Mouse (Mus musculus) heart, postnatal 0 days (tissue): Measurements from ENCODE around the gene Slco1a6. TPM values are rescaled to one million over a fixed set of nuclear protein-coding genes. Genes with fewer than 3 reads are reported as not detected.
"Not testable (repeated sequence)": the region's sequence is repeated elsewhere in the genome, so short reads cannot be mapped to it uniquely, and the experiment has no call there.

ENCODE experiments used
- ATAC-seq: fragments of 200-750 bp; cut with Nextera tagmentation; 2 replicates; pipeline ENCODE4 v1.8.0; 2017; ENCODE audit warnings: low read depth, moderate number of reproducible peaks, moderate library complexity; ENCODE audit not compliant: insufficient read depth
- DNase-seq: peaks from one replicate; pipeline ENCODE4 v3.0.0-alpha.2; 2016; ENCODE audit warnings: low spot score
- H3K27ac ChIP-seq: fragments of 300-500 bp; sonication (generic); 2 replicates; pipeline ENCODE4 v1.5.1; 2014; ENCODE audit warnings: low read depth, mild to moderate bottlenecking
- H3K27me3 ChIP-seq: fragments of 300-500 bp; sonication (generic); 2 replicates; pipeline ENCODE4 v1.6.1; 2014; ENCODE audit warnings: low read length, mixed read lengths; ENCODE audit not compliant: control insufficient read depth, insufficient read depth
- H3K36me3 ChIP-seq: fragments of 300-500 bp; sonication (generic); replicated peaks from 2 replicates; pipeline ENCODE4 v1.6.1; 2014; ENCODE audit warnings: low read length, mixed read lengths; ENCODE audit not compliant: control insufficient read depth, insufficient read depth
- H3K4me1 ChIP-seq: fragments of 300-500 bp; sonication (generic); 2 replicates; pipeline ENCODE4 v1.6.1; 2014; ENCODE audit warnings: antibody characterized with exemption; ENCODE audit not compliant: control insufficient read depth, insufficient read depth
- H3K4me2 ChIP-seq: fragments of 300-500 bp; sonication (generic); 2 replicates; pipeline ENCODE4 v1.6.1; 2014; ENCODE audit warnings: low read depth, mild to moderate bottlenecking, low read length, moderate library complexity
- H3K4me3 ChIP-seq: fragments of 300-500 bp; sonication (generic); 2 replicates; pipeline ENCODE4 v1.5.1; 2014; ENCODE audit warnings: low read depth, low read length
- H3K9ac ChIP-seq: fragments of 300-500 bp; sonication (generic); replicated peaks from 2 replicates; pipeline ENCODE4 v1.6.1; 2014; ENCODE audit warnings: low read depth, low read length, mixed read lengths
- H3K9me3 ChIP-seq: fragments of 300-500 bp; sonication (generic); replicated peaks from 2 replicates; pipeline ENCODE4 v1.6.1; 2016; ENCODE audit warnings: low read length; ENCODE audit not compliant: control insufficient read depth
- CTCF ChIP-seq: IDR thresholded peaks from 2 replicates; pipeline ENCODE4 v1.5.1; 2016; ENCODE audit warnings: antibody characterized with exemption, control low read depth, low read depth
- EP300 ChIP-seq: IDR thresholded peaks from 2 replicates; pipeline ENCODE4 v1.6.1; 2016; ENCODE audit warnings: antibody characterized with exemption, low read depth
- WGBS: fragments of 180-500 bp; shearing (Covaris S2); extraction: QIAGEN DNeasy Blood & Tissue Kit; methylation state at CpG from one replicate; pipeline ENCODE4 v1.1.7; 2014; 5-methylcytosine and 5-hydroxymethylcytosine counted together
- polyA plus RNA-seq: library from polyadenylated mRNA; unstranded; fragments of >200 nt; fragmentation: Nextera tagmentation; extraction: Ambion mirVana; gene quantifications from 2 replicates; pipeline ENCODE4 v1.2.1, GENCODE M21; 2015
- total RNA-seq: library from RNA; depleted of rRNA; stranded (reverse); fragments of >200 nt; gene quantifications from 2 replicates; pipeline ENCODE4 v1.2.3, GENCODE M21; 2014; ENCODE audit warnings: low replicate concordance; rRNA removed

Slco1a6 gene
- total RNA-seq (not detected in 2 replicates), polyA plus RNA-seq (0.69 TPM in 1 of 2 replicates, not detected in the other)

- Histone ChIP-seq H3K27me3 (no peaks in the 10 kb centered on the region), H3K4me2 (no peak within 1 kb of the TSS), H3K4me1 (no peaks in the 10 kb centered on the region), H3K9ac (no peak within 1 kb of the TSS), H3K4me3 (no peak within 1 kb of the TSS), H3K36me3 (no peaks in the 10 kb centered on the region), H3K27ac (no peak within 1 kb of the TSS), H3K9me3 (no peaks in the 10 kb centered on the region)
- DNase-seq (no peak), ATAC-seq (no peak)
- no peak for TF ChIP-seq EP300
- no peak for TF ChIP-seq CTCF
- 79% methylated on average over 4 of the region's 4 CpGs for WGBS
Measured at GRCm38 (mm10) chr6:142208421-142208820, at the start of gene Slco1a6. Gene Slco1a6 (minus strand): TSS chr6:142208521.

DNA sequence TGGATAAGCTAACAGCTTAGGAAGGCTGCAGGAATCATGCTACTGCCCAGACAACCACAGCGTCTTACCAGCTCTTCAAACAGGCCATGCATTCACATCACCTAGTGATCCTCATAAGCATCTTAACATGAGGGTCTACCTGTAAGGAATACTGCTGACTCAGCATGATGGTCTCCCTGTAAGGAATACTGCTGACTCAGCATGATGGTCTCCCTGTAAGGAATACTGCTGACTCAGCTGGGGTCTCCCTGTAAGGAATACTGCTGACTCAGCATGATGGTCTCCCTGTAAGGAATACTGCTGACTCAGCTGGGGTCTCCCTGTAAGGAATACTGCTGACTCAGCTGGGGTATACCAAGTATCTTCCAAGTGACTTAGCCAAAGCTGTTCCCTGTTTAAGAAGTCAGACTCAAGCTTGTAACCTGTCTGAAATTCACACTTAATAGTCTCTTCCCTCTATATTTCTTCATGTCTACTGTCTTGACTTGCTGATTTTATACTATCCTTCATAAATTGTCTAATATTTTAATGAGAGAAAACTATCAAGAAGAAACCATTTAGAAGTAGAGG, 42.5 kb upstream of the Slco1a6 start:
- not testable (repeated sequence) for H3K36me3 ChIP-seq
- 76% methylated on average over 1 of the region's 1 CpGs for WGBS

GRCm38 (mm10) chr6:142245065-142245464, 36.7 kb upstream of the Slco1a6 start:
- Histone ChIP-seq H3K4me1 (no peaks in the 10 kb centered on the region), H3K27ac (no peak overlapping the region), H3K4me2 (no peak overlapping the region), H3K9me3 (0 out of 2 replicates have a peak, but pooled peaks cover 4% of the 10 kb centered on the region), H3K9ac (no peak overlapping the region), H3K4me3 (no peak overlapping the region), H3K27me3 (no peaks in the 10 kb centered on the region), H3K36me3 (no peaks in the 10 kb centered on the region)
- ATAC-seq, result no peak
- no peak for TF ChIP-seq EP300
- DNase-seq, result no peak
- 72% methylated on average over 5 of the region's 5 CpGs for WGBS

More for the DNA sequence above, 42.5 kb upstream of the Slco1a6 start:
- not testable (repeated sequence) for DNase-seq, H3K4me2 ChIP-seq, H3K27me3 ChIP-seq, H3K9me3 ChIP-seq, H3K4me3 ChIP-seq, H3K9ac ChIP-seq, H3K27ac ChIP-seq, H3K4me1 ChIP-seq, ATAC-seq

DNA sequence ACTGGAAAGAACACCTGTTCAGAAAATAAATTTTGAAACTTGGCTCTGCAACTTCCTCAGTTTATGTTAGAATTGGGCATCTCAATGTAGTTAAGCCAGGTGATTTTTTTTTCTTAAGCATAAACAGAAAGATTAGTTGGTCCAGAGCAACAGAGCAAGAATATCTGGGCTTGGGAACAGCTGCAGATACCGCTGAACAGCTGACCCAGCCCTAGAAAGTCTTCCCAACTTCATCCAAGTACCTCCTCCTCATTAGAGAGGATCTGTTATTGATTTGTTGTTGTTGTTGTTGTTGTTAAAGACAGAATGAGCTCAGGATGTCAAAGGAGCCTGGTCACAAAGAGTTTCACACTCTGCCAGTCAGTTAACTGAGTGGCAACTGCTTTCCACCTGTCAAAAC, 31.1 kb upstream of the Slco1a6 start:
- no peaks in the 10 kb centered on the region for H3K4me1 ChIP-seq
- no peak overlapping the region for H3K9ac ChIP-seq
- no peak overlapping the region for H3K4me3 ChIP-seq
- ATAC-seq (no peak), DNase-seq (no peak)
- TF ChIP-seq EP300, result no peak
- TF ChIP-seq CTCF, result no peak
- no peak overlapping the region for H3K27ac ChIP-seq
- H3K36me3 ChIP-seq, result no peaks in the 10 kb centered on the region
- 0 out of 2 replicates have a peak, but pooled peaks cover 4% of the 10 kb centered on the region for H3K9me3 ChIP-seq
- H3K27me3 ChIP-seq, result no peaks in the 10 kb centered on the region
- WGBS, result 64% methylated on average over 1 of the region's 1 CpGs
- no peak overlapping the region for H3K4me2 ChIP-seq

DNA sequence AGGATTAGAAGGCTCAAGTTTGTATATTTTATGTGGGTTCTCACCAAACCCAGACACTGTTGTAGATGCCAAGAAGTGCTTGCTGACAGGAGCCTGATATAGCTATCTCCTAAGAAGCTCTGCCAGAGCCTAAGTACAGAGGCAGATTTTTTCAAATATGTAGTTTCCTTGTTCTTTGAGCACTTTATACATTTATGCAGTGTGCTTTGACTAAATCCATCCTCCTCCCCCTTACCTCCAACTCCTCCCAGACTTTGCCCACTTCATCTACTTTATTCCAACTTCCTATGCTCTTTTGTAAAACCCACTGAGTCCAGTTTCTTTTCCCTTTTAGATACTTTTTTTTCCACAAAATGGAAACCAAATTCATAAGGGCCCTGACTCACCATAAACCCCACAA, 11.8 kb upstream of the Slco1a6 start:
- no peak overlapping the region for H3K4me2 ChIP-seq
- H3K9ac ChIP-seq, result no peak overlapping the region
- H3K9me3 ChIP-seq, result no peaks in the 10 kb centered on the region
- H3K36me3 ChIP-seq, result no peaks in the 10 kb centered on the region
- H3K27me3 ChIP-seq, result no peaks in the 10 kb centered on the region
- DNase-seq (no peak), ATAC-seq (no peak)
- H3K4me3 ChIP-seq, result no peak overlapping the region
- TF ChIP-seq CTCF (no peak), EP300 (no peak)
- no peak overlapping the region for H3K27ac ChIP-seq
- H3K4me1 ChIP-seq, result no peaks in the 10 kb centered on the region

- no peaks in the 10 kb centered on the region for H3K27me3 ChIP-seq
- DNase-seq (no peak), ATAC-seq (no peak)
- no peak overlapping the region for H3K4me2 ChIP-seq
- no peak for TF ChIP-seq EP300
- no peak for TF ChIP-seq CTCF
- H3K9ac ChIP-seq, result no peak overlapping the region
- H3K4me1 ChIP-seq, result no peaks in the 10 kb centered on the region
- no peak overlapping the region for H3K4me3 ChIP-seq
- H3K36me3 ChIP-seq, result no peaks in the 10 kb centered on the region
- no peaks in the 10 kb centered on the region for H3K9me3 ChIP-seq
- no peak overlapping the region for H3K27ac ChIP-seq
Measured at GRCm38 (mm10) chr6:142211821-142212220, 3.5 kb upstream of the Slco1a6 start.
